Mouse (Mus musculus) 3134 (cell line): ENCODE measurements around the gene Bcar3.
A peak's percentile ranks its signal among the peaks of the same experiment; 100 is the strongest.
"Not testable (repeated sequence)": the region's sequence is repeated elsewhere in the genome, so short reads cannot be mapped to it uniquely, and the experiment has no call there.

Experiments used
- DNase-seq: peaks from one replicate; pipeline ENCODE4 v3.0.0-alpha.2; 2011; ENCODE audit warnings: low spot score; ENCODE audit not compliant: insufficient read length; ENCODE audit errors: extremely low read depth

Bcar3 gene

GRCm38 (mm10) chr3:122293954-122294850, at the start of gene Bcar3:
Bcar3 (plus strand) TSS chr3:122294136.
- DNase-seq: peak; percentile 82

DNA sequence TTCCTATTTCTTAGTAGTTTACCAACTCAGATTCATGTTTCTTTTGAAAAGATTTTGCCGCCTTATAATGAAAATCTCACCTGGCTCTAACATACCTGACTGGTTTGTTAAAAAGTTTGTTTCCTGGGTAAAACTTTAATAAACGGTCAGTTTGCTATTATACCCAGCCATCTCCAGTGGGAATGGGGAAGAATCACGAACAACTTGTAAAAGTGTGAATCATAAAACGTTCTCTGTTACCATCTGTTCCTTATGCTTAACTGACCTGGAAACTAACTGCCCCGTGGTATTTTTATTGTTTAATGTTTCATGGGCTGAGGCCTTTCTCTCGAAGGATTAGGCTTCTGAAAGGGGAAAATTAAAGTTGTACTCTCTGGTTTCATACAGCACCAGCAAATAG, 49.2 kb upstream of the Bcar3 start:
- no peak for DNase-seq

DNA sequence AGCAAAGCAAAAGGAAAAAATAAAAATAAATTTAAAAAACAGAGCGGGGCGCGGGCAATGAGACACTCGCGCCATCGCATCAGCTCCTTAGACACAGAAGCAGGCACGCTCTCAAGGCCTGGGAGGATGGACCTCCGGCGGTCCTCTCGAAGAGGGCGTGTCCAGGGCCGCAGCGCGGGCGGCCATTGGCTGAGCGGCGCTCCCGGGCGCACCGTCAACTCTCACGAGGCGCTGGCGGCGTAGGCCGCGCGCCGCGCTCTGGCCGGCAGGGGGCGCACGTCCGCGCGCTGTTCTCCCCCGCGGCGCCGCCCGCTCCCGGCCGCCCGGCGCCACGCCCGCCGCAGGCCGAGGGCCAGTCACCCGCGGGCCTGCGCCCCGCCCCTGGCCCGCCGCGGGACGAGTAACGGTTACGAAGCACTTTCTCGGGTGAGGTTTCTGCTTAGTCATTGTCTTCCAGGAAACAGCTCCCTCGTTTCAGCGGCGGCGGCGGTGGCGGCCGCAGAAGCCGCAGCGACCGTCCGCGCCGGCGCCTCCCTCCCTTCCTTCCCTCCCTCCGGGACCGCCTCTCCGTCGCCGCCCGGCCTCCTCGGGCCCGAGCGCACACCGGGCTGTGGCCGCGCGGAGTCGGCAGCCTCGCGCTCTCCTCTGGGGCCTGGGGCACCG, 48.6 kb upstream of the Bcar3 start, which contains the start of gene Gclm:
Gene Gclm (plus strand): TSS at position 343 of the 663 bp plus-strand sequence.
- peak; percentile 95 for DNase-seq

- peak; percentile 77 for DNase-seq
Observed at GRCm38 (mm10) chr3:122245878-122246332, 48.0 kb upstream of the Bcar3 start.

DNA sequence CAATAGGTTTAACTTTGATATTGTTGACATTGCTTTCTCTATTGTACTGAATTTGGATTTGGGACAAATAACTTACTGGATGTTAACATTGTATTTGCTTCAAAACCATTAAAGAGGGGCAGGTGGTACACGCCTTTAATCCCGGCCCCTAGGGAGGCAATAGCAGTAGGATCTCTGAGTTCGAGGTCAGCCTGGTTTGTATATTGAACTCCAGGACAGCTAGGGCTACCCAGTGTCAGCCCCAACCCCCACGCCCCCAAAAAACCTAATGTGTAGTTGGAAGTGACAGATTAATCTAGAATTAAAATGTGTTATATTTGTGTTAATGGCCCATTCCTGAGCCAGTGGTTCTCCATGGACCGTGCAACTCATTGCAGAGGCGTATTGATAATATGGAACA, 47.5 kb upstream of the Bcar3 start:
- no peak for DNase-seq

DNA sequence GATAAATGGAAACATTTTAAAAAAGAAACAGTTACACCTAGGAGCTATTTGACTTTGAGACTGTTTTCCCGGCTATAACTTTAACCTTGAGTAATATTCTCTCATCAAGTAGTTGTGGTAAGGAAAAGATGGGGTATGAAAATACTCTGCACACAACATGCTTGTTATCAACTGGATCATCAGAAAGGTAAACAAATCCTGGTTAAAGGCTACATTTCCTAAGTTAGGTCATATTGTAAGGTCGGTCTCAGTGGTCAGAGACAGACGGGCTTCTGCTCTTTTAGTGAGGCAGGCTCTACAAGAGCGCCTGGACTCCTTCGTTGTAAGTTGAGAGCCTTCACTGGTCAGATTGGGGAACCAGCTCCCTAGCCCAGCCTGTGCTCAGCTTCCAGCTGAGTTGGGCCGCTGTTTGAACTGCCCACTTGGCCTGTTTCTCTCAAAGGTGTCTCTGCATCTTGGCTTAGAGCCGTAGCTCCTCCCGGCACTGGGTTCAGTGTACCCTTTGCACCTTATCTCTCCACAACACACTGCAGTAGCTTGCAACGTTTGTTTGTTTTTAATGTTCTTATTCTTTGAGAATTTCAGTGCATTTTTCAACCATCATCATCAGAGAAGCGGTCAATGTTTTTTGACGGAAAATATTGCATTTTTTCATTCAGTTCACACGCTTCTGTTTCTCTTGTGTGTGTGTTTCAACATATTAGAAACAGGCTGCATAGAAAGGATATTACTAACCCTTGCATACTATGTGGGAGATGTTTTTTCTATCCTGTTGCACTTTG, 46.8 kb upstream of the Bcar3 start:
- peak; percentile 16 for DNase-seq

DNA sequence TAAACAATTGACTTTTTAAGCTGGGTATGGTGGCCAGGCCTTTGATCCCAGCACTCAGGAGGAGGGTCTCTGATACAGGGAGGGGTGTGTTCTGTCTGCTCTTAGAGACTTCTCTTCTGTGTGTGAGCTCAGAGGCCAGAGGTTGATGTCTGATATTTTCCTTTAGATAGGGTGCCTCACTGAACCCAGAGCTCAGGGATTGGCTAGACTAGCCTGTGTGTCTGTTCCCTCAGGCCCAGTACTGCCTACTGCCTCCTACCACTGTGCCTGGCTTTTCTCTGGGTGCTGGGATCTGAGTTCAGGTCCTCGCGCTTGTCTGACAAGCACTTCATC, 46.2 kb upstream of the Bcar3 start:
- DNase-seq: no peak

DNA sequence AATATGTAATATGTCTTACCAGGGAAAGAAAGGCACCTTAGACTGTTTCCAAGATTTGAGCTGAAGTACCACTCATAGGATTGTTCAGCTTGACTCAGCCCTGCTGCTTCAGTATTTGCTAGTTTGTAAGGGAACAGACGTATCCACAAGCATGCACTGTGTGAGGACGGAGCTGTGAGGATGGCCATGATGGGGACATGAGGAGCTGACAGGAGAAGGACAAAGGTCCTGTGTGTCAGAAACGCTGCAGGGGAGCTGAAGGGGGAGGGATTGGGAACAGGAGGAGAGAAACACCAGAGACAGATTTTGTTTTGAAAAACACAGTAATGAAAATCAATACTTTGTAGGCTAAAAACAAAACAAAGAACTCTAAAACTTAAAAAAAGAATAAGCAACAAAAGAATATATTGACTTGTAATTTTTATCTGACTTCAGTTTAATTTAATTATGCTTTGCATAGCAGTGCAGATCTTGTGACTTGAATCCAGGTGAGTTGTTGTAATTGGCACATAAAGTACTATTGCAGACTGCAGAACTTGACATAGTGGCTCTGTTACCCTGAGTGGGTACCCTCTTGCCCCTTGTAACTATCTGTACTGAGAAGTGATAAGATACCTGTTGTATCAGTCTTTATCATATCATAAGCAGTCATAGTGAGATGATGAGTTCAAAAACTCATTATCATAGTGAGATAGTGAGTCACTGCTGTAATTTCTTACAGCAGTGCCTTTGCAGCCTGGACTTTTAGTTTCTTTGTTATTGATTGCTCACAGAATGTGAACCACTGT, 41.3 kb upstream of the Bcar3 start:
- DNase-seq: no peak

- not testable (repeated sequence) for DNase-seq
Observed at GRCm38 (mm10) chr3:122254050-122254449, 39.9 kb upstream of the Bcar3 start.

- DNase-seq: no peak
Observed at GRCm38 (mm10) chr3:122269986-122270385, 23.9 kb upstream of the Bcar3 start.

- not testable (repeated sequence) for DNase-seq
Observed at GRCm38 (mm10) chr3:122272565-122272964, 21.4 kb upstream of the Bcar3 start.

GRCm38 (mm10) chr3:122273407-122274240, 20.3 kb upstream of the Bcar3 start:
- no peak for DNase-seq

- DNase-seq: peak; percentile 95
Observed at GRCm38 (mm10) chr3:122274241-122275024, 19.5 kb upstream of the Bcar3 start, which contains the start of gene Dnttip2. Dnttip2 (plus strand) TSS chr3:122274388.

- DNase-seq: no peak
Observed at GRCm38 (mm10) chr3:122275111-122275510, 18.8 kb upstream of the Bcar3 start.

DNA sequence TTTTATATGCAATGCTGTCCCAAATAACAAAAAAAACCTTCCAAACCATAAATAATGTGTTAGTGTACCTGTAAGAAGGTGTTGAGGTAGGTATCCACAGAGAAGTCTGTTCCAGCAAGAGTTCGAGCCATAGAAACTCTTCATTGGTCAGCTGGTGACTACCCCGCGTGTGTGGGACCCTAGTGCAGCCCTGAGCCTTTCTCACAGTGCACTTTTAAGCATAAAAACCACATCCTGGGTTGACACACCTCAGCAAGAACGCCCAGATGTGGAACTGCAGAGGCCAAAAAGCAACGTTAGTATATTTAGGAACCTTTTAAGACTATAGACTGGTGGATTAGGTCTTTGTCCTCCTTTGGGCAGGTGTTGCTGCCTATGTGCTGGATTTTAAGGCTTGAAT, 6.7 kb upstream of the Bcar3 start:
- DNase-seq: no peak

- no peak for DNase-seq
Observed at GRCm38 (mm10) chr3:122288613-122289195, 5.2 kb upstream of the Bcar3 start.

DNA sequence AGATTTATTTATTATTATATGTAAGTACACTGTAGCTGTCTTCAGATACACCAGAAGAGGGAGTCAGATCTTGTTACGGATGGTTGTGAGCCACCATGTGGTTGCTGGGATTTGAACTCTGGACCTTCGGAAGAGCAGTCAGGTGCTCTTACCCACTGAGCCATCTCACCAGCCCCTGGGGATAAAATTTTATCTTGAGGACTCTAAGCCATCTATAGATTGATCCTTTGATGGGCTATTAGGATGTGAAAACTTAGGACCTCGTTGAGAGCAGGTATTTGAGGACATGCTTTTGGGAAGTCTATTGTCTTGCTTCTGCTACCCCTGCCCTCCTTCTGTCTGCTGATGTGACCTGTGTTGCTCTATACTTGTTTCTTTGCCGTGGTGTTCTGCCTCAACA, 4.6 kb upstream of the Bcar3 start:
- DNase-seq: not testable (repeated sequence)

DNA sequence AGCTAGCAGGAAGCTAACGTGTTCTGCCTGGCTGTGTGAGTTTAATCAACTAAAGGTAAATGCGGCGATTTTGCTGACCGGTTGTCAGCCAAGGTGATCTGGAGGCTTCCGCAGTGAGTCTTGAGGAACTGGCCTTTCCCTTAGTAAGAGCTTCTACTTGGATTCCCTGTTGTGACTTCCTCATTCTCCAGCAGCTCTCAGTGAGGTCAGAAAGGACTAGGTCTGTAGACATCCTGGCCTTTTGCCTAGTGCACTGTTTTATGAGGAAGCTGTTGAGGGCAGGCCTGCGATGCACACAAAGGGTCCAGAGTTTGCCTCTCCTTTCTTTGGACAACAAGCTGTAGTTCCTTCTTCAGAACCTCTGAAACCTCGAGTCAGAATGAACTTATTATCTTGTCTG, 3.2 kb upstream of the Bcar3 start:
- no peak for DNase-seq
